Mouse (Mus musculus): ENCODE results near the gene Cinp. TPM values are rescaled to one million over a fixed set of nuclear protein-coding genes. Genes with fewer than 3 reads are reported as not detected.
A peak's percentile ranks its signal among the peaks of the same experiment; 100 is the strongest.

Cinp gene
- polyA plus RNA-seq, 1 experiment: 54.4 TPM

- H3K4me2 ChIP-seq (ENCODE audit: low read depth): peak overlapping the region; percentile 100
- peak overlapping the region; percentile 92 for H3K4me3 ChIP-seq
- TF ChIP-seq MAX (IDR thresholded peaks at IDR 0.05; ENCODE audit: low read depth) (no peak), SRF (IDR thresholded peaks at IDR 0.05; ENCODE audit: control insufficient read depth, insufficient read length, low read depth) (no peak), E2F4 (IDR thresholded peaks at IDR 0.05; ENCODE audit: insufficient read depth) (no peak), MYOD1 (IDR thresholded peaks at IDR 0.05; ENCODE audit: control insufficient read depth in 1 of 3, insufficient read length in 2 of 3, low read depth in 2 of 3) (no peak), POLR2AphosphoS2 (IDR thresholded peaks at IDR 0.05; ENCODE audit: insufficient read length, low read depth) (no peak), CEBPB (IDR thresholded peaks at IDR 0.05; ENCODE audit: insufficient read depth, poor library complexity, severe bottlenecking) (no peak), MYOG (IDR thresholded peaks at IDR 0.05; ENCODE audit: control insufficient read depth in 1 of 3, insufficient read depth in 1 of 3, insufficient read length in 2 of 3, low read depth in 2 of 3) (no peak), TCF12 (IDR thresholded peaks at IDR 0.05; ENCODE audit: insufficient read depth, poor library complexity, severe bottlenecking) (no peak), REST (IDR thresholded peaks at IDR 0.05; ENCODE audit: insufficient read depth, insufficient read length) (no peak), POLR2A (IDR thresholded peaks at IDR 0.05; ENCODE audit: insufficient read length, low read depth) (no peak), USF1 (IDR thresholded peaks at IDR 0.05; ENCODE audit: low read depth) (no peak), TCF3 (IDR thresholded peaks at IDR 0.05; ENCODE audit: insufficient read length, low read depth) (no peak)
- peak overlapping the region; percentile 88 for H3ac ChIP-seq (ENCODE audit: control insufficient read depth, insufficient read length)
- H3K79me2 ChIP-seq (ENCODE audit: control insufficient read depth, insufficient read depth): peaks cover 53% of the 10 kb centered on the region
- H3K36me3 ChIP-seq (ENCODE audit: control insufficient read depth, insufficient read depth): no peaks in the 10 kb centered on the region
- H3K27me3 ChIP-seq (ENCODE audit: control insufficient read depth, insufficient read depth, insufficient read length): no peaks in the 10 kb centered on the region
These were observed 839 bp downstream of the Cinp start for GRCm38 (mm10) chr12:110888106-110888505.

- no peak overlapping the region for H3K4me3 ChIP-seq
- H3ac ChIP-seq (ENCODE audit: control insufficient read depth, insufficient read length): no peak overlapping the region
- H3K27me3 ChIP-seq (ENCODE audit: control insufficient read depth, insufficient read depth, insufficient read length): no peaks in the 10 kb centered on the region
- peaks cover 31% of the 10 kb centered on the region for H3K79me2 ChIP-seq (ENCODE audit: control insufficient read depth, insufficient read depth)
- H3K36me3 ChIP-seq (ENCODE audit: control insufficient read depth, insufficient read depth): no peaks in the 10 kb centered on the region
- TF ChIP-seq MYOD1 (IDR thresholded peaks at IDR 0.05; ENCODE audit: control insufficient read depth in 1 of 3, insufficient read length in 2 of 3, low read depth in 2 of 3) (no peak), MAX (IDR thresholded peaks at IDR 0.05; ENCODE audit: low read depth) (no peak), MYOG (IDR thresholded peaks at IDR 0.05; ENCODE audit: control insufficient read depth in 1 of 3, insufficient read depth in 1 of 3, insufficient read length in 2 of 3, low read depth in 2 of 3) (no peak), SRF (IDR thresholded peaks at IDR 0.05; ENCODE audit: control insufficient read depth, insufficient read length, low read depth) (no peak), POLR2AphosphoS2 (IDR thresholded peaks at IDR 0.05; ENCODE audit: insufficient read length, low read depth) (no peak), TCF3 (IDR thresholded peaks at IDR 0.05; ENCODE audit: insufficient read length, low read depth) (no peak), USF1 (IDR thresholded peaks at IDR 0.05; ENCODE audit: low read depth) (no peak), CEBPB (IDR thresholded peaks at IDR 0.05; ENCODE audit: insufficient read depth, poor library complexity, severe bottlenecking) (no peak), POLR2A (IDR thresholded peaks at IDR 0.05; ENCODE audit: insufficient read length, low read depth) (no peak), REST (IDR thresholded peaks at IDR 0.05; ENCODE audit: insufficient read depth, insufficient read length) (no peak), TCF12 (IDR thresholded peaks at IDR 0.05; ENCODE audit: insufficient read depth, poor library complexity, severe bottlenecking) (no peak), E2F4 (IDR thresholded peaks at IDR 0.05; ENCODE audit: insufficient read depth) (no peak)
- no peak overlapping the region for H3K4me2 ChIP-seq (ENCODE audit: low read depth)
These were observed 3.7 kb downstream of the Cinp start for GRCm38 (mm10) chr12:110885251-110885650.

GRCm38 (mm10) chr12:110882291-110882690 is 6.7 kb downstream of the Cinp start:
- Histone ChIP-seq H3K4me2 (ENCODE audit: low read depth) (no peak overlapping the region), H3K79me2 (ENCODE audit: control insufficient read depth, insufficient read depth) (peaks cover 16% of the 10 kb centered on the region), H3K4me3 (no peak overlapping the region), H3ac (ENCODE audit: control insufficient read depth, insufficient read length) (no peak overlapping the region), H3K36me3 (ENCODE audit: control insufficient read depth, insufficient read depth) (peaks cover 12% of the 10 kb centered on the region), H3K27me3 (ENCODE audit: control insufficient read depth, insufficient read depth, insufficient read length) (no peaks in the 10 kb centered on the region)
- TF ChIP-seq REST (IDR thresholded peaks at IDR 0.05; ENCODE audit: insufficient read depth, insufficient read length): no peak
- no peak for TF ChIP-seq MAX (IDR thresholded peaks at IDR 0.05; ENCODE audit: low read depth)
- TF ChIP-seq TCF3 (IDR thresholded peaks at IDR 0.05; ENCODE audit: insufficient read length, low read depth): no peak
- TF ChIP-seq USF1 (IDR thresholded peaks at IDR 0.05; ENCODE audit: low read depth): no peak
- no peak for TF ChIP-seq MYOG (IDR thresholded peaks at IDR 0.05; ENCODE audit: control insufficient read depth in 1 of 3, insufficient read depth in 1 of 3, insufficient read length in 2 of 3, low read depth in 2 of 3)
- TF ChIP-seq E2F4 (IDR thresholded peaks at IDR 0.05; ENCODE audit: insufficient read depth): no peak
- no peak for TF ChIP-seq TCF12 (IDR thresholded peaks at IDR 0.05; ENCODE audit: insufficient read depth, poor library complexity, severe bottlenecking)

- H3K4me2 ChIP-seq (ENCODE audit: low read depth): no peak overlapping the region
- H3K27me3 ChIP-seq (ENCODE audit: control insufficient read depth, insufficient read depth, insufficient read length): no peaks in the 10 kb centered on the region
- H3K4me3 ChIP-seq: no peak overlapping the region
- no peaks in the 10 kb centered on the region for H3K79me2 ChIP-seq (ENCODE audit: control insufficient read depth, insufficient read depth)
- peaks cover 23% of the 10 kb centered on the region for H3K36me3 ChIP-seq (ENCODE audit: control insufficient read depth, insufficient read depth)
- TF ChIP-seq MAX (IDR thresholded peaks at IDR 0.05; ENCODE audit: low read depth) (no peak), USF1 (IDR thresholded peaks at IDR 0.05; ENCODE audit: low read depth) (no peak), MYOD1 (IDR thresholded peaks at IDR 0.05; ENCODE audit: control insufficient read depth in 1 of 3, insufficient read length in 2 of 3, low read depth in 2 of 3) (no peak), SRF (IDR thresholded peaks at IDR 0.05; ENCODE audit: control insufficient read depth, insufficient read length, low read depth) (no peak)
- H3ac ChIP-seq (ENCODE audit: control insufficient read depth, insufficient read length): no peak overlapping the region
These were observed 13.6 kb downstream of the Cinp start for GRCm38 (mm10) chr12:110875351-110875750.

GRCm38 (mm10) chr12:110871247-110871646 is 17.7 kb downstream of the Cinp start:
- Histone ChIP-seq H3K27me3 (ENCODE audit: control insufficient read depth, insufficient read depth, insufficient read length) (no peaks in the 10 kb centered on the region), H3K4me2 (ENCODE audit: low read depth) (no peak overlapping the region), H3ac (ENCODE audit: control insufficient read depth, insufficient read length) (no peak overlapping the region), H3K4me3 (no peak overlapping the region), H3K79me2 (ENCODE audit: control insufficient read depth, insufficient read depth) (no peaks in the 10 kb centered on the region), H3K36me3 (ENCODE audit: control insufficient read depth, insufficient read depth) (peaks cover 17% of the 10 kb centered on the region)
- TF ChIP-seq MAX (IDR thresholded peaks at IDR 0.05; ENCODE audit: low read depth) (no peak), SRF (IDR thresholded peaks at IDR 0.05; ENCODE audit: control insufficient read depth, insufficient read length, low read depth) (no peak), USF1 (IDR thresholded peaks at IDR 0.05; ENCODE audit: low read depth) (no peak), E2F4 (IDR thresholded peaks at IDR 0.05; ENCODE audit: insufficient read depth) (no peak), REST (IDR thresholded peaks at IDR 0.05; ENCODE audit: insufficient read depth, insufficient read length) (no peak), MYOD1 (IDR thresholded peaks at IDR 0.05; ENCODE audit: control insufficient read depth in 1 of 3, insufficient read length in 2 of 3, low read depth in 2 of 3) (no peak), POLR2AphosphoS2 (IDR thresholded peaks at IDR 0.05; ENCODE audit: insufficient read length, low read depth) (no peak), TCF3 (IDR thresholded peaks at IDR 0.05; ENCODE audit: insufficient read length, low read depth) (no peak), TCF12 (IDR thresholded peaks at IDR 0.05; ENCODE audit: insufficient read depth, poor library complexity, severe bottlenecking) (no peak), CEBPB (IDR thresholded peaks at IDR 0.05; ENCODE audit: insufficient read depth, poor library complexity, severe bottlenecking) (no peak), MYOG (IDR thresholded peaks at IDR 0.05; ENCODE audit: control insufficient read depth in 1 of 3, insufficient read depth in 1 of 3, insufficient read length in 2 of 3, low read depth in 2 of 3) (no peak), POLR2A (IDR thresholded peaks at IDR 0.05; ENCODE audit: insufficient read length, low read depth) (no peak)

All from myocyte (in vitro differentiated cells).